Mouse (Mus musculus) heart, embryonic 14.5 days (tissue): ENCODE data around the gene Ccdc175. TPM values are rescaled to one million over a fixed set of nuclear protein-coding genes. Genes with fewer than 3 reads are reported as not detected.

ENCODE experiments used
- ATAC-seq: fragments of 200-750 bp; cut with Nextera tagmentation; 2 replicates; pipeline ENCODE4 v1.8.0; 2017; ENCODE audit warnings: low read depth, moderate TSS enrichment; ENCODE audit not compliant: insufficient number of reproducible peaks, insufficient read depth, low FRiP score
- H3K27ac ChIP-seq, 2 experiments: fragments of 200-500 bp in 1 of 2; fragments of 300-500 bp in 1 of 2; sonication (generic) in 1 of 2; replicated peaks in 1 of 2; 2 replicates each; pipeline ENCODE4 v1.5.1; 2012 to 2014; ENCODE audit warnings: low read depth in 2 of 2, low read length in 2 of 2, control low read depth in 1 of 2, mild to moderate bottlenecking in 1 of 2, mixed read lengths in 1 of 2; ENCODE audit not compliant: control insufficient read depth in 1 of 2, insufficient read depth in 1 of 2
- H3K27me3 ChIP-seq: fragments of 300-500 bp; sonication (generic); 2 replicates; pipeline ENCODE4 v1.6.1; 2014; ENCODE audit warnings: mild to moderate bottlenecking, low read length, control low read depth; ENCODE audit not compliant: control insufficient read depth, insufficient read depth
- H3K36me3 ChIP-seq: fragments of 300-500 bp; sonication (generic); 2 replicates; pipeline ENCODE4 v1.6.1; 2014; ENCODE audit warnings: mild to moderate bottlenecking, control low read depth, low read length, mixed read lengths; ENCODE audit not compliant: control insufficient read depth, insufficient read depth
- H3K4me1 ChIP-seq, 2 experiments: fragments of 200-500 bp in 1 of 2; fragments of 300-500 bp in 1 of 2; sonication (generic) in 1 of 2; 2 replicates each; pipeline ENCODE4 v1.6.1; 2012 to 2014; ENCODE audit warnings: low read length in 2 of 2, control low read depth in 1 of 2, mixed read lengths in 1 of 2; ENCODE audit not compliant: control insufficient read depth in 2 of 2, insufficient read depth in 2 of 2
- H3K4me2 ChIP-seq: fragments of 300-500 bp; sonication (generic); 2 replicates; pipeline ENCODE4 v1.6.1; 2014; ENCODE audit warnings: mild to moderate bottlenecking, low read length
- H3K4me3 ChIP-seq, 2 experiments: fragments of 200-500 bp in 1 of 2; fragments of 300-500 bp in 1 of 2; sonication (generic) in 1 of 2; 2 replicates each; pipeline ENCODE4 v1.5.1; 2012 to 2014; ENCODE audit warnings: low read length in 2 of 2, mild to moderate bottlenecking in 2 of 2, control low read depth in 1 of 2, low read depth in 1 of 2, moderate library complexity in 1 of 2; ENCODE audit not compliant: control insufficient read depth in 1 of 2, insufficient read depth in 1 of 2
- H3K9ac ChIP-seq: fragments of 300-500 bp; sonication (generic); 2 replicates; pipeline ENCODE4 v1.6.1; 2014; ENCODE audit warnings: mild to moderate bottlenecking, low read length
- H3K9me3 ChIP-seq: fragments of 300-500 bp; sonication (generic); 2 replicates; pipeline ENCODE4 v1.6.1; 2016; ENCODE audit warnings: low read length, control low read depth; ENCODE audit not compliant: control insufficient read depth
- WGBS: fragments of 180-500 bp; shearing (Covaris S2); extraction: QIAGEN DNeasy Blood & Tissue Kit; methylation state at CpG from one replicate; pipeline ENCODE4 v1.1.7; 2014; 5-methylcytosine and 5-hydroxymethylcytosine counted together
- microRNA-seq: library from miRNA; unstranded; fragments of <30 nt; microRNA quantifications from one replicate; pipeline ENCODE4, GENCODE M21; 2016
- polyA plus RNA-seq: library from polyadenylated mRNA; unstranded; fragments of >200 nt; fragmentation: Nextera tagmentation; extraction: Ambion mirVana; gene quantifications from 2 replicates; pipeline ENCODE4 v1.2.1, GENCODE M21; 2014

Ccdc175 gene
- polyA plus RNA-seq, 1 experiment from 2014 or later = not detected

GRCm38 (mm10) chr12:72053851-72054250 lies 131.0 kb downstream of the Ccdc175 start:
- 52% methylated on average over 6 of the region's 6 CpGs for WGBS

DNA sequence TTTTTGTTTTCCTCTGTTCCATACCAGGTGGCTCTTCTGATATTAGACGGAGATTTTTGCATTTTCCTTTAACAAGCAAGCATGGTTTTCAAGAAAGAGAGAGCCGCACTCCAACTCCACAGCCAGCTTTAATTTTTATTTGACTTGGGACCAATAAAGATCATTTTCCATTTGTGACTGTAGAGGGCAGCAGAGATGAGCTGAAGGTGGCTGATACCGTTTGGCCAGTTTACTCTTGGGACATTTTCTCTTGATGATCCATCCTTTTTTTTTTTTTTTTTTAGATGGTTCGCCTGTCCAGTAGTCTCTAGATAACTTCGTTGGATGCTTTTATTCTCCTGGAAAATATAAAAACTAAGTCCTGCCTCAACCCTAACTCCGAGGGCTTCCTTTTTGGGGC lies 131.5 kb downstream of the Ccdc175 start:
- no peaks in the 10 kb centered on the region for H3K36me3 ChIP-seq
- WGBS = 36% methylated on average over 6 of the region's 6 CpGs
- H3K27me3 ChIP-seq = no peaks in the 10 kb centered on the region; the same call in 1 of the 2 replicates
- no peaks in the 10 kb centered on the region for H3K4me1 ChIP-seq
- H3K9ac ChIP-seq = no peak overlapping the region
- no peak overlapping the region for H3K27ac ChIP-seq
- peaks cover 7% of the 10 kb centered on the region for H3K9me3 ChIP-seq
- no peak overlapping the region for H3K4me2 ChIP-seq
- no peak for ATAC-seq
- no peak overlapping the region for H3K4me3 ChIP-seq

More at GRCm38 (mm10) chr12:72053851-72054250, 131.0 kb downstream of the Ccdc175 start:
- Histone ChIP-seq H3K27ac (no peak overlapping the region), H3K27me3 (no peaks in the 10 kb centered on the region; the same call in 1 of the 2 replicates), H3K9ac (no peak overlapping the region), H3K36me3 (no peaks in the 10 kb centered on the region), H3K4me3 (no peak overlapping the region), H3K4me2 (no peak overlapping the region), H3K4me1 (no peaks in the 10 kb centered on the region), H3K9me3 (peaks cover 7% of the 10 kb centered on the region)
- ATAC-seq = no peak

- Histone ChIP-seq H3K4me2 (no peak overlapping the region), H3K4me3 (no peak overlapping the region), H3K36me3 (no peaks in the 10 kb centered on the region), H3K27me3 (no peaks in the 10 kb centered on the region; the same call in 1 of the 2 replicates), H3K4me1 (no peaks in the 10 kb centered on the region), H3K27ac (no peak overlapping the region), H3K9me3 (peaks cover 7% of the 10 kb centered on the region), H3K9ac (no peak overlapping the region)
- WGBS = 79% methylated on average over 6 of the region's 6 CpGs
- ATAC-seq = no peak
These were observed 132.3 kb downstream of the Ccdc175 start for GRCm38 (mm10) chr12:72052571-72052970.

Small RNA genes within 50 kb of the gene (microRNA-seq; reads per million reads assigned to microRNA genes)
- gene Gm24466 = not detected

Other genes with a start within 250 kb of the Ccdc175 start
- gene Gpr135, start 113.9 kb downstream of the Ccdc175 start, polyA plus RNA-seq = 0.69 and 0.82 TPM in 2 replicates
- gene L3hypdh, start 99.6 kb downstream of the Ccdc175 start, polyA plus RNA-seq = 20.1 and 26.3 TPM in 2 replicates
- 65.2 and 70.5 TPM in 2 replicates for gene Jkamp, start 99.4 kb downstream of the Ccdc175 start, polyA plus RNA-seq
- gene Rtn1, start 224.0 kb upstream of the Ccdc175 start, polyA plus RNA-seq = 10.9 and 15.1 TPM in 2 replicates